Mouse (Mus musculus) spleen, postnatal 14 days (tissue): Measurements from ENCODE around the gene Celf1.

Experiments
- DNase-seq, 2 experiments: peaks; one replicate each; pipeline ENCODE4 v3.0.0; 2021 to 2022; ENCODE audit warnings: low spot score in 2 of 2

The Celf1 gene

GRCm38 (mm10) chr2:91061849-91062481, 121.8 kb downstream of the Celf1 start:
- no peak for DNase-seq

- DNase-seq = no peak
Measured at GRCm38 (mm10) chr2:91062779-91063606, 122.8 kb downstream of the Celf1 start.

- no peak for DNase-seq
Measured at GRCm38 (mm10) chr2:91064211-91064610, 124.0 kb downstream of the Celf1 start.

GRCm38 (mm10) chr2:91065544-91065943, 125.4 kb downstream of the Celf1 start:
- DNase-seq = peak in 1 of 2 experiments; percentile 45

- no peak for DNase-seq
Measured at GRCm38 (mm10) chr2:91066455-91066854, 126.3 kb downstream of the Celf1 start.

- DNase-seq = no peak
Measured at GRCm38 (mm10) chr2:91068162-91068871, 128.1 kb downstream of the Celf1 start.

- DNase-seq = no peak
Measured at GRCm38 (mm10) chr2:91068872-91069165, 128.6 kb downstream of the Celf1 start.
